Mouse (Mus musculus) mesoderm, embryonic 11.5 days (tissue): ENCODE measurements at regions not wholly inside any gene's neighbourhood (a gene's known extent, or its start where the extent isn't known, plus 50 kb on each side); places are given as distances from the start of the nearest gene placed in this dataset.

Source experiments
- DNase-seq: peaks from one replicate; pipeline ENCODE4 v3.0.0-alpha.2; 2012; ENCODE audit warnings: low read depth, low spot score

- peak; percentile 58 for DNase-seq
Measured at GRCm38 (mm10) chr4:8956312-8957022, 717.6 kb upstream of the Car8 start.

- no peak for DNase-seq
Measured at GRCm38 (mm10) chr4:8955306-8955705, 716.5 kb upstream of the Car8 start.

GRCm38 (mm10) chr4:8954356-8954914 is 715.6 kb upstream of the Car8 start:
- peak; percentile 67 for DNase-seq

GRCm38 (mm10) chr4:8953181-8953580 is 714.3 kb upstream of the Car8 start:
- no peak for DNase-seq

GRCm38 (mm10) chr4:8949951-8950350 is 711.1 kb upstream of the Car8 start:
- DNase-seq, result no peak

GRCm38 (mm10) chr4:8949537-8949936 is 710.7 kb upstream of the Car8 start:
- DNase-seq, result no peak

GRCm38 (mm10) chr4:8945116-8945515 is 706.3 kb upstream of the Car8 start:
- DNase-seq, result no peak

GRCm38 (mm10) chr4:8943080-8943479 is 704.2 kb upstream of the Car8 start:
- DNase-seq, result no peak

GRCm38 (mm10) chr4:8938948-8939411 is 700.1 kb upstream of the Car8 start:
- DNase-seq, result no peak

- DNase-seq, result no peak
Measured at GRCm38 (mm10) chr4:8935899-8936298, 697.1 kb upstream of the Car8 start.

- no peak for DNase-seq
Measured at GRCm38 (mm10) chr4:8934541-8934940, 695.7 kb upstream of the Car8 start.

GRCm38 (mm10) chr4:8929346-8929745 is 690.5 kb upstream of the Car8 start:
- no peak for DNase-seq

- no peak for DNase-seq
Measured at GRCm38 (mm10) chr4:8928551-8929305, 689.9 kb upstream of the Car8 start.

- no peak for DNase-seq
Measured at GRCm38 (mm10) chr4:8927276-8927906, 688.5 kb upstream of the Car8 start.

GRCm38 (mm10) chr4:8926642-8927275 is 687.9 kb upstream of the Car8 start:
- DNase-seq, result no peak

GRCm38 (mm10) chr4:8922695-8923363 is 684.0 kb upstream of the Car8 start:
- no peak for DNase-seq

- no peak for DNase-seq
Measured at GRCm38 (mm10) chr4:8921477-8922385, 682.9 kb upstream of the Car8 start.

GRCm38 (mm10) chr4:8920306-8920705 is 681.5 kb upstream of the Car8 start:
- DNase-seq, result no peak

GRCm38 (mm10) chr4:8919366-8919984 is 680.6 kb upstream of the Car8 start:
- no peak for DNase-seq
